Mouse (Mus musculus): Measurements from ENCODE around the gene Fbxw8.
A peak's percentile ranks its signal among the peaks of the same experiment; 100 is the strongest.

Gene Fbxw8

GRCm38 (mm10) chr5:118023053-118023452 is 132.2 kb downstream of the Fbxw8 start:
- DNase-seq (ENCODE audit: low read depth, low spot score), result no peak

GRCm38 (mm10) chr5:118019905-118020304 is 135.4 kb downstream of the Fbxw8 start:
- DNase-seq (ENCODE audit: low read depth, low spot score), result no peak

GRCm38 (mm10) chr5:118017527-118017926 is 137.7 kb downstream of the Fbxw8 start:
- no peak for DNase-seq (ENCODE audit: low read depth, low spot score)

GRCm38 (mm10) chr5:118015669-118016068 is 139.6 kb downstream of the Fbxw8 start:
- DNase-seq (ENCODE audit: low read depth, low spot score), result no peak

GRCm38 (mm10) chr5:118015028-118015427 is 140.2 kb downstream of the Fbxw8 start:
- peak; percentile 84 for DNase-seq (ENCODE audit: low read depth, low spot score)

Data from ZHBTc4 (cell line).